Mouse (Mus musculus) frontal cortex, postnatal 36 days (tissue): ENCODE measurements at regions not wholly inside any gene's neighbourhood (a gene's known extent, or its start where the extent isn't known, plus 50 kb on each side); places are given as distances from the start of the nearest gene placed in this dataset.

Experiments used
- DNase-seq, 2 experiments: peaks; one replicate each; pipeline ENCODE4 v3.0.0; 2022; ENCODE audit warnings: low spot score in 2 of 2

DNA sequence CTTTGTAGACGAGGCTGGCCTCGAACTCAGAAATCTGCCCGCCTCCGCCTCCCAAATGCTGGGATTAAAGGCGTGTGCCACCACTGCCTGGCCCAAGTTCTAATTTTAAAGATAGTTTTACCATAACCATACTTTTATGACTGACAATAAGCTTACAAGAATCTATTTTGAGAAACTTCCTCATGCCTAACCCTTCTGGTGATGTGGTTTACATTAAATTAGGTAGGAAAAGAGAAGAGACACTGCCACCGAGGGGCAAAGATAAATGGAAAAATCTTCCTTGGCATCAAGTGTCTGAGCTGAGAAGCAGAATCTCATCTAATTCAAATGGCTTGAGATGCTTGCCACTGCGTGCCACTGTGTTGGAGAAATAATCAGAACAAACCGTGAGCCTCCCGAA lies 56.3 kb upstream of the Cul3 start:
- no peak for DNase-seq

DNA sequence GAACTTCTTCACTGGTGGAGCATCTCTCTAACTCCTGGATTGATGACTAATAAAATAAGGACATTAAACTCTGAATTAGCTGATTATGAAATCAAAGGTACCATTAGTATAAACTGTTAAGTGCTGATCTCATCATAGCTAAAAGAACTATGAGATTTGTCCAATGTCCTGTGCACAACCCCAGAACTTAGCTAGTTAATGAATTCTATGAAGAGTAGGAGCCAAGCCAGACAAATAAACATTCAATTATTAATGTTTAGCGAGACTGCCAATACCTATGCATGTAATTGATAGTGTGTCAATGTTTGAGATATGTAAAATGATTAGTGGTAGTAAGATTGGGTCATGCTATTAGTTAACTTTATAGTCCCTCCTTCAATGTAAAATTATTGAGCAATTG lies 51.1 kb upstream of the Cul3 start:
- no peak for DNase-seq

DNA sequence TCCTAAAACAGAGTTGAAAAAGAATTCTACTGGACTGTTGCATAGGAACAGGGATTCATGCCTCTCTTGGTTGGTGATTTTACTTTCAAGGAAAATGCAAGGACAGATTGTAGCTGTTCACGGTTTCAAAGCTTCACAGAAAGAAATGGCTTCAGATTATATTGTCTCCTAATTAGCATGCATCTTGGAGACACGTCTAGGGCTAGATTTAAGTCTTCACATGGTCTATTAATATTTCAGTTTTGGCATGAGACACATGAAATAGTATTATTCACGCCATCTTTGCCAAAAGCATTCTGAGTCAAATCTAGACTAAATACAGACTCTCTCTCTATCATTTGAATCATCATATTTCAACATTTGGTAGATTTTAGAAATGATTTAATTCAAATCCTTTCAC lies 50.1 kb upstream of the Cul3 start:
- peak in 1 of 2 experiments; percentile 11 for DNase-seq
